Mouse (Mus musculus) hindbrain, embryonic 15.5 days (tissue): ENCODE data around the gene Slc38a10. TPM values are rescaled to one million over a fixed set of nuclear protein-coding genes. Genes with fewer than 3 reads are reported as not detected.
A peak's percentile ranks its signal among the peaks of the same experiment; 100 is the strongest.

Experiments
- ATAC-seq: fragments of 200-750 bp; cut with Nextera tagmentation; 2 replicates; pipeline ENCODE4 v1.8.0; 2017; ENCODE audit warnings: low read depth, moderate number of reproducible peaks, moderate TSS enrichment; ENCODE audit not compliant: low FRiP score
- H3K27ac ChIP-seq: fragments of 300-500 bp; sonication (generic); replicated peaks from 2 replicates; pipeline ENCODE4 v1.5.1; 2015; ENCODE audit warnings: mild to moderate bottlenecking, inconsistent platforms
- H3K27me3 ChIP-seq: fragments of 300-500 bp; sonication (generic); 2 replicates; pipeline ENCODE4 v1.6.1; 2015; ENCODE audit warnings: control low read depth, inconsistent platforms
- H3K36me3 ChIP-seq: fragments of 300-500 bp; sonication (generic); 2 replicates; pipeline ENCODE4 v1.6.1; 2015; ENCODE audit warnings: control low read depth, inconsistent platforms
- H3K4me1 ChIP-seq: fragments of 300-500 bp; sonication (generic); replicated peaks from 2 replicates; pipeline ENCODE4 v1.6.1; 2015; ENCODE audit warnings: control low read depth, inconsistent platforms
- H3K4me2 ChIP-seq: fragments of 300-500 bp; sonication (generic); 2 replicates; pipeline ENCODE4 v1.6.1; 2015; ENCODE audit warnings: moderate library complexity, mild to moderate bottlenecking, inconsistent platforms
- H3K4me3 ChIP-seq: fragments of 300-500 bp; sonication (generic); 2 replicates; pipeline ENCODE4 v1.5.1; 2015; ENCODE audit warnings: mild to moderate bottlenecking, inconsistent platforms
- H3K9ac ChIP-seq: fragments of 300-500 bp; sonication (generic); 2 replicates; pipeline ENCODE4 v1.6.1; 2015; ENCODE audit warnings: inconsistent platforms
- H3K9me3 ChIP-seq: fragments of 300-500 bp; sonication (generic); 2 replicates; pipeline ENCODE4 v1.6.1; 2016; ENCODE audit warnings: control low read depth, inconsistent platforms
- WGBS: fragments of 180-500 bp; shearing (Covaris S2); methylation state at CpG from one replicate; pipeline ENCODE4 v1.1.7; 2015; 5-methylcytosine and 5-hydroxymethylcytosine counted together
- polyA plus RNA-seq: library from polyadenylated mRNA; unstranded; fragments of >200 nt; fragmentation: Nextera tagmentation; extraction: Ambion mirVana; gene quantifications from 2 replicates; pipeline ENCODE4 v1.2.1, GENCODE M21; 2015

The Slc38a10 gene
- polyA plus RNA-seq, 1 experiment from 2014 or later = 116 TPM

DNA sequence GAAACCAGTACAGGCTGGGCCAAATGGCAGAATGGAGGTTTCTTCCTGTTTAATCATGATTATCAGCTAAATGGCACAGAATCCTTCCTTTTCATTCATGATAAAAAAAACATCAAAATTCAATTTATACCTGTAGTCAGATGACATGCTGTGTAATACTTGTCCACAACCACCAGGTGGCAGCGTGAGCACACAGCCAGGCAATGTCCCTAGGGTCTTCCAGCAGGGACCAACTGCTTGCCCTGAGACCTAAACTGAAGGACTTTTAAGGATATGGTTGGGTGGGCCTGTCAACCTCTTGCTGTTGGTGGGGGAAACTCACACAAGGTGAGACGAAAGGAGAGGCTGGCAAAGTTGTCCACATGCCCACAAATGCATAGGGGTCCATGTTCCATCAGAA is 40.1 kb downstream of the Slc38a10 start:
- WGBS = 4% methylated on average over 2 of the region's 2 CpGs
- H3K4me2 ChIP-seq = no peak overlapping the region
- H3K27ac ChIP-seq = 0 out of 2 replicates have a peak overlapping the region, but pooled peaks have one; percentile 27
- peaks cover 19% of the 10 kb centered on the region for H3K36me3 ChIP-seq
- no peaks in the 10 kb centered on the region for H3K9me3 ChIP-seq
- H3K4me1 ChIP-seq = peaks cover 5% of the 10 kb centered on the region
- no peak overlapping the region for H3K4me3 ChIP-seq
- no peak overlapping the region for H3K9ac ChIP-seq
- H3K27me3 ChIP-seq = no peaks in the 10 kb centered on the region
- ATAC-seq = no peak

DNA sequence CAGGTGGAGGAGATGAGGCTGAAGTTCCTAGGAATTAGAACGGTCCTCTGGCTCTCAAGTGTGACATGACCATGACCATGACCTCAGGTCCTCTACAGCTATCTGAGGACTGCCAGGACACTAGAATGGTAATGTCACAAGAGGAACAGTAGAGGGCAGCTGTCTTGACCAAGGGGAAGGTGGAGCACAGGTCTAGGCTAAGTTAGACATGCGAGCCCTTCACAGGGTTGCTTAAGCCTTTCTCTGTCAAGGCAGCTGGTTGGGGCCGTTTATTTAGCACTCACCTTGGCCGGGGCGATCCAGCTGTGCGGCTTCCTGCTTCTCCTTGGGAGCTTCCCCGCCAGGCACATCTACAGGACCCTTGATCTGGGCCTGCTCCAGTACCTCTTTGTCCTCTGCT is 40.6 kb downstream of the Slc38a10 start:
- no peak for ATAC-seq
- Histone ChIP-seq H3K27ac (no peak overlapping the region), H3K4me3 (no peak overlapping the region), H3K36me3 (peaks cover 16% of the 10 kb centered on the region), H3K4me1 (peaks cover 5% of the 10 kb centered on the region), H3K9ac (no peak overlapping the region), H3K9me3 (no peaks in the 10 kb centered on the region), H3K4me2 (no peak overlapping the region), H3K27me3 (no peaks in the 10 kb centered on the region)
- WGBS = 72% methylated on average over 7 of the region's 7 CpGs

DNA sequence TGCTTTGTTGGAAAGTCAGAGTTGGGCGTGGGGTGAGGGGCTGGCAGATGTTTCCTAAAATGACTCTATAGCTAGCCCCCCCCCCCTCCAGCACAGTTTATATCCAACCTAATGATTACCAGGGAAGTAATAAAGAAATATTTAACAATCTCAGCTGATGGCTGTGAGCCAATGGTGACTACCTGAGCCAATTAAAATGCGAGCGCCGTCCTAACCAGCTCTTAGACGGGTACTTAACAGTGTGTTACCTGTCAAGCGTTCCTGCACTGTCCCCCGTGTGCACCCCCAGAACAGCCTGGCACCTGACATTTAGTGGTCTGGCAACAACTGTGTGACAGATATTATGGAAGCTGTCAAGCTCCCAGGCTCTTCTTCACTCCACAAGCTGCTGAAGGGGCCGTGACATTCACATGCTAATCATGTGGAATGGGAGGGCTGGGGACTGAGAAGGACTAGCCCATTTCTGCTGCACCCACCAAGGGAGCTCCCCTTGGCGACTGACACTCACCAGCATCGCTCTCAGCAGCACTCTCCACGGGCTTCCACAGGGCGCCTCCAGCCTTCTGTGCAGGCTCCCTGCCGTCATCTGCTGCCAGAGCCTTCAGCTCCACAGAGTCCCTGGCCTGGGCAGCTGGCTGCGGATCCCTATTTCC is 41.5 kb downstream of the Slc38a10 start:
- H3K9me3 ChIP-seq = no peaks in the 10 kb centered on the region
- no peak overlapping the region for H3K27ac ChIP-seq
- ATAC-seq = no peak; the same call in 1 of the 2 replicates
- peaks cover 5% of the 10 kb centered on the region for H3K4me1 ChIP-seq
- peaks cover 16% of the 10 kb centered on the region for H3K36me3 ChIP-seq
- 64% methylated on average over 14 of the region's 14 CpGs for WGBS
- H3K9ac ChIP-seq = no peak overlapping the region
- no peaks in the 10 kb centered on the region for H3K27me3 ChIP-seq
- no peak overlapping the region for H3K4me3 ChIP-seq
- H3K4me2 ChIP-seq = no peak overlapping the region

DNA sequence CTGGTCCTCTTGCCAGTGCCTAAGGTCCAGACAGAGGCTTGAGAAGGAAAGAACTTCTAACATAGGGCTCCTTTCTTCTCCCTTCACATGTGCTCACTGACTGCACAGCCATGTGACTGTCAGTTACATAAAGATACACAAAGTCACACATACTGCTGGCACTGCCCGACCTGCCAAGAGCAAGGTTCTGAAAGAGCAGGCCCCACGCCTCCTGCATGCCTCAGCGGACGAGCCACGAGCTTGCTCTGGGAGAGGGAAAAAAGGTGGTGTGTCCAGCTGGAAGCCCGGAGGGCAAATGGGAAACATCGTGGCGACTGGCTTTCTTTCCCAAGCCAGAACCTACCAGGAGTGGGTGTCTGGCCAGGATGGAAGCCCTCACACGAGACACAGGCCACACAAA is 43.4 kb downstream of the Slc38a10 start:
- no peaks in the 10 kb centered on the region for H3K27me3 ChIP-seq
- no peak overlapping the region for H3K4me3 ChIP-seq
- H3K27ac ChIP-seq = no peak overlapping the region
- 82% methylated on average over 9 of the region's 9 CpGs for WGBS
- H3K4me2 ChIP-seq = no peak overlapping the region
- peaks cover 5% of the 10 kb centered on the region for H3K4me1 ChIP-seq
- no peak overlapping the region for H3K9ac ChIP-seq
- H3K9me3 ChIP-seq = no peaks in the 10 kb centered on the region
- peaks cover 23% of the 10 kb centered on the region for H3K36me3 ChIP-seq
- no peak for ATAC-seq

DNA sequence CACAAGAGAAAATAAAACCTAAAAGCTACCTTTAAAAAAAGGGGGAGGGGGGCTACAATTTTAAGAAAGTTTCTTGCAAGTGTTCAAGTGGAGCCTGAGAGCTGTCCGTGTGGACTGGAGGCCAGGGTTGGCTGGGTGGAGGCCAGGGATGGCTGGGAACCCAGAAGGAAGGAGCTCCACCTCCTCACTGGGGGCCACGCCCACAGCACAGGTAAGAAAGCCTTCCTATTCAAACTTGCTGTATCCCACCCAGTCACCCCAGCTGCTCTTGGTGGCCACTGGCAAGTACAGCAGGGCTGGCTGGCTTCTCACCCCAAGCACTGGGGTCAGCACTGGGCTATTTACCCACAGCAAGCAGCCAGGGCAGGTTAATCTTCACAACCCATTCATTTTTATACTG is 44.1 kb downstream of the Slc38a10 start:
- H3K9me3 ChIP-seq = no peaks in the 10 kb centered on the region
- peaks cover 1% of the 10 kb centered on the region for H3K4me1 ChIP-seq
- H3K4me2 ChIP-seq = no peak overlapping the region
- H3K27me3 ChIP-seq = no peaks in the 10 kb centered on the region
- H3K27ac ChIP-seq = no peak overlapping the region
- ATAC-seq = no peak
- WGBS = 79% methylated on average over 2 of the region's 2 CpGs
- H3K4me3 ChIP-seq = no peak overlapping the region
- no peak overlapping the region for H3K9ac ChIP-seq
- peaks cover 23% of the 10 kb centered on the region for H3K36me3 ChIP-seq

DNA sequence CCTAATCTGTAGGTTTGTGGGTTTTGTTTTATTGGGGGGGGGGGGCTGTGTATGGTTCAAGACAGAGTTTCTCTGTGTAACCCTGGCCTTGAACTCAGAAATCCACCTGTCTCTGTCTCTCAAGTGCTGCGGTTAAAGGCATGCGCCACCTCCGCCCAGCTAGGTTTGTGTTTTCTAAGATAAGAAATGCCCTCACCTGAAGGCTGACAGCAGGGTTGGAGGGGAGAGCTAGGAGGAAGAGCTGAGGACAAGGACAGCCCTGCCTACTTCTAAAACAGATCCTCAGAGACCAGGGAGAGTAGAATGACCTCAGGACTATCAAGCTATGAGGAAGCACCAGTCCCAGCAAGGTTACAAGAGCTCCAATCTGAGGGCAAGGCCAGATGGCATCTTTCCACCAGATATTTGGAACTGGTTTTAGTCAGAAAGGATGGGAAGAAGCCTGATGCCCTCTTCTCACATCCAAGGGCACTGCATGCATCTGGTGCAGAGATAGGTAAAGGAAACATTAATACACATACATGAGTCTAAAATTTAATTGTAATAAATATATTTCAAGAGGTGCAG is 47.6 kb downstream of the Slc38a10 start:
- H3K27me3 ChIP-seq = no peaks in the 10 kb centered on the region
- peaks cover 18% of the 10 kb centered on the region for H3K4me1 ChIP-seq
- H3K27ac ChIP-seq = no peak overlapping the region
- no peaks in the 10 kb centered on the region for H3K9me3 ChIP-seq
- ATAC-seq = no peak
- 98% methylated on average over 3 of the region's 3 CpGs for WGBS
- no peak overlapping the region for H3K9ac ChIP-seq
- no peak overlapping the region for H3K4me3 ChIP-seq
- no peak overlapping the region for H3K4me2 ChIP-seq
- H3K36me3 ChIP-seq = peaks cover 21% of the 10 kb centered on the region

DNA sequence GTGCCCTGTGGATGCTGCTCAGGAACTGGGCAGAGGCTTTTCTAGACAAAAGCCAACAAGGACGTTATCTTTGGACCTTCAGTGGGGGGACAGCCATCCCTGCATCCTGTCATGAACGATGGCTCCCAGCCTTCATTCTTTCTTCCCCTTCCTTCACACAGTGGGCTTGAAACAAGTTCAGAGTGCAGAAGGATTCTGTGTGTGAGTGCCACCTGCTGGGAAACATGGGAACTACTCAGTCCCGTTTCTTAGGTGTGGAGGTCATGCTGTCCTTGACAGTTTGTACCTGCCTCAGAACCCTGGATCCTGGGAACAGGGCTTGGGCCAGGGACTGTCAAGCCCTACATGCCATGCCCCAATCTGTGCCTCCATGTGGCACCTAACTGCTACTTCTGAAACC is 50.1 kb downstream of the Slc38a10 start:
- no peaks in the 10 kb centered on the region for H3K9me3 ChIP-seq
- peak overlapping the region; percentile 62 for H3K27ac ChIP-seq
- H3K4me1 ChIP-seq = peaks cover 27% of the 10 kb centered on the region
- H3K9ac ChIP-seq = no peak overlapping the region
- WGBS = 1% methylated on average over 3 of the region's 3 CpGs
- H3K27me3 ChIP-seq = no peaks in the 10 kb centered on the region
- H3K36me3 ChIP-seq = peaks cover 15% of the 10 kb centered on the region
- H3K4me2 ChIP-seq = no peak overlapping the region
- no peak overlapping the region for H3K4me3 ChIP-seq
- ATAC-seq = no peak

DNA sequence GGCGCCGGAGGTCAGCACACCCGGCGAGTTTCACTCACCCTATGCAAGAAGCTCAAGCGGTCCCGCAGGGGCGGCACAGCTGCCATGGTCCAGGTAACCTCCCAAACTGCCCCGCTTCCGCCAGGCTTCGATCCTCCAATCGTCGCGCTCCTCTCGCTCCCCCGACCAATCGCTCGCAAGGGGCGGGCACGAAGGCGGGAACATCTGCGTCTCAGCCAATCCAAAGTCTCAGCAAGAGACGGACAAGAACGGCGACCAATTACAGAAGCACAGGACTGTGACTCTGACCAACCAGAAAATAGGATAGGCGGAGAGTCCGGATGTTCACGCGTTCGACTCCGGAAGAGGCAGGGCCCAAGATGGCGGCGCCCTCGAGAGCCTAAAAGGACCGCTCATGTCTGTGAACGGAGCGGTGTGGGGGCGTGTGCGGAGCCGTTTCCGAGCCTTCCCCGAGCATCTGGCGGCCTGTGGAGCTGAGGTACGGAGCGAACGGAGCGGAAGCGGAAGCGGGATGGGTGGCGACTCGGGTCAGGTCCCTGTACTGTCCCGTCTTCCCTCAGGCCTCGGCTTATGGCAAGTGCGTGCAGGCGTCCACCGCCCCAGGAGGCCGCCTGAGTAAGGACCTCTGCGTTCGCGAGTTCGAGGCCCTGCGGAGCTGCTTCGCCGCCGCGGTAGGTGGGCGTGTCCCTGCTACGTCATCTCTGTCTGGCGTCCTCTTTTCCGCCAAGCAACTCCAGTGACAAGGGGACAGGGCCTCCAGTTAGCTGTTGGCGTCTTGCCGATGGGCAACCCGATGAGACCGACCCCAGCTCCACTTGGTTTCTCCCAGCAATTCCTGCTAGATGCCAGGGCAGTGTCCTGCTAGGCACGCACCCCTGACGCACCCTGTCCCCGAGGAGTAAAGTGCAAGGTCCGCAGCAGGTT is 52.3 kb downstream of the Slc38a10 start, which contains the start of the genes Tepsin and Ndufaf8:
Gene Tepsin, minus strand, starts transcription at position 144 of the 924 bp plus-strand sequence.
Gene Ndufaf8, plus strand, starts transcription at position 341 of the 924 bp plus-strand sequence.
- Histone ChIP-seq H3K4me3 (peak within 1 kb of the TSS; percentile 74), H3K9me3 (no peaks in the 10 kb centered on the region), H3K4me1 (peaks cover 27% of the 10 kb centered on the region), H3K36me3 (peaks cover 2% of the 10 kb centered on the region; the same call in 1 of the 2 replicates), H3K4me2 (peak within 1 kb of the TSS; percentile 87), H3K9ac (peak within 1 kb of the TSS; percentile 89), H3K27ac (peak within 1 kb of the TSS; percentile 91), H3K27me3 (no peaks in the 10 kb centered on the region)
- ATAC-seq = peak; percentile 97
- WGBS = under 1% methylated on average over 77 of the region's 77 CpGs

DNA sequence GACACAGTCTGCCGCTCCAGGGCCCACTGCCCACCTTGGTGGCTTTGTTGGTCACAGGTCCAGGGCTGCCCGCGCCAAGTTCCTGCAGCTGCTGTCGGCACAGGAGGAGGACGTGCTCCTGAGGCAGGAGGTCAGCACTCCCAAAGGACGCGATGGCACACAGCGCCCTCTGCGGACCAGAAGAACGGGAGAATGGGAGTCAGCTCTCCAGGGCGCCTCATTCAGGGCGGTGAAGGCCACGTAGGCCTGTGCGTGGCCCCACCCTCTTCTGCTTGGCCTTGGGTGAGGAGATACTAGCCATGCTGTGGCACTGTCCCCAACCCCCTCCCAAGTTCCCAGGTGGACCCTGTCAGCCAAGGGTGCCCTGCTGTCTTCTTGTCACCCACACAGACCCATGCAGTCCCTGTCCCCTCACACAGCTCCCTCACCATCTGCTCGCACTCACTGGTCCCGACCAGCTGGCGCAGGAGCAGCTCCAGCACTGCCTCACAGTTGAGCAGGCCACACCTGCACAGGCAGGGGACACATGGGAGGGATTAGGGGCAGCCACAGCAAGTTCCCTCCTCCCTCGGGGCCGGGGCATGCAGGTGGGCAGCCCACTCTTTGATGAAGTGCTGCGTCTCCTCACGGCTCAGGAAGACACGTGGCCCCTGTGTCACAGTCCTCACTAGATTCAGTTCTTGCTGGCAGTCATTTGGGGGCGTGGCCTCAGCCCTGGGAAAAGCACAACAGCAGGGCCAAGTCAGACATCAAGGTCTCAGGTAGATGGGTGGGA is 58.1 kb downstream of the Slc38a10 start:
- Histone ChIP-seq H3K4me3 (no peak overlapping the region), H3K4me1 (peaks cover 7% of the 10 kb centered on the region), H3K4me2 (no peak overlapping the region), H3K36me3 (peaks cover 33% of the 10 kb centered on the region), H3K27me3 (no peaks in the 10 kb centered on the region), H3K9me3 (no peaks in the 10 kb centered on the region), H3K9ac (no peak overlapping the region), H3K27ac (no peak overlapping the region)
- 79% methylated on average over 23 of the region's 23 CpGs for WGBS
- ATAC-seq = no peak

DNA sequence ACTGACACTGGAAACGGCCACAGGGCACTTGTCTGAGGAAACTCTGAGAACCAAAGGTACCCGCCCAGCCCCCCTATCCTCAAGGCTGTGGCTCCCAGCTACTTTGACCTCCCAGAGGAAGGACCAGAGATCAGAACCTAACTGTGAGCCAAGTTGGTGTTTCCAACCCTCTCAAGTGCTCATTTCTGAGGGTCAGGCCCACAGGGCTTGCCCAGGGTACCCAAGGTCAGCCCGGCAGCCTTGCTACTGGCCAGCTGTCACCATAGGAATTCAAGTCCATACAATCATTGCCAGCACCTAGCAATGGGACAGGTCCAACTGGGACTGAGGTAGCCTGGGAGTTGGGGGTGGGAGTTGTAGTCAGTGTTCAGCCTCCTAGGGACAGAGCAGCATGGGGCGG is 60.5 kb downstream of the Slc38a10 start:
- no peak for ATAC-seq
- H3K4me2 ChIP-seq = no peak overlapping the region
- no peak overlapping the region for H3K4me3 ChIP-seq
- no peaks in the 10 kb centered on the region for H3K27me3 ChIP-seq
- no peak overlapping the region for H3K27ac ChIP-seq
- peaks cover 33% of the 10 kb centered on the region for H3K36me3 ChIP-seq
- no peaks in the 10 kb centered on the region for H3K9me3 ChIP-seq
- peaks cover 10% of the 10 kb centered on the region for H3K4me1 ChIP-seq
- WGBS = 93% methylated on average over 4 of the region's 4 CpGs
- H3K9ac ChIP-seq = no peak overlapping the region

DNA sequence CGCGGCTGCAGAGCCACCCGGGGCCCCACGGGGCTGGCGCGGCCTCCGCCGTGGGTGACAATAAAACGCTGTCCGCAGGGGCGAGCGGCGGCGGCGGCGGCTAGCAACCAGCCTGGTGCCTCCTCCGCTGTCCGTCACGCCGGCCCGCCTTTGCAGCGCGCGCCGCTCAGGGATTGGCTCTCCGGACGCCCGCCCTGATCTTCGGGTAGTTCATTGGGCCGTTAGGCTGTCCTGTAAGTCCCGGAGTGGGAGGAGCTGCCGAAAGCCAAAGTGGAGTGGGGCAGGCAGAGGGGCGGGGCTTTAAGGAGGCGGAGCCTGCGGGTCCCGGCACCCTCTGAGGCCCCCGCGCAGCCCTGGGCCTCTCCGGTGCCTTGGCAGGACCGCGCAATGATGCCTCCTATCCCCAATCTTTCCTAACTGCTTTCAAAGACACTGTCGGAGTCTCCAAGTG is 64.4 kb downstream of the Slc38a10 start, which contains the start of gene Cep131:
Gene Cep131, minus strand, starts transcription at position 126 of the 451 bp plus-strand sequence.
- peak within 1 kb of the TSS; percentile 89 for H3K27ac ChIP-seq
- under 1% methylated on average over 41 of the region's 42 CpGs for WGBS
- peaks cover 18% of the 10 kb centered on the region for H3K4me1 ChIP-seq
- peak; percentile 99 for ATAC-seq
- peaks cover 18% of the 10 kb centered on the region for H3K36me3 ChIP-seq
- H3K4me2 ChIP-seq = peak within 1 kb of the TSS; percentile 73
- no peaks in the 10 kb centered on the region for H3K9me3 ChIP-seq
- H3K4me3 ChIP-seq = peak within 1 kb of the TSS; percentile 89
- peak within 1 kb of the TSS; percentile 98 for H3K9ac ChIP-seq
- H3K27me3 ChIP-seq = no peaks in the 10 kb centered on the region
